Mouse (Mus musculus) MN1 (cell line): ENCODE measurements around the gene Asic2.

ENCODE experiments used
- DNase-seq: peaks from one replicate; pipeline ENCODE4 v3.0.0-alpha.2; 2016; ENCODE audit warnings: low spot score

Asic2 gene

GRCm38 (mm10) chr11:80902664-80903063 is 1065.6 kb downstream of the Asic2 start:
- DNase-seq: no peak

GRCm38 (mm10) chr11:80900555-80900954 is 1067.7 kb downstream of the Asic2 start:
- DNase-seq: no peak

- DNase-seq: no peak
These were observed 1072.4 kb downstream of the Asic2 start for GRCm38 (mm10) chr11:80895853-80896252.

GRCm38 (mm10) chr11:80889336-80890063 is 1078.8 kb downstream of the Asic2 start:
- DNase-seq: no peak

- DNase-seq: no peak
These were observed 1081.2 kb downstream of the Asic2 start for GRCm38 (mm10) chr11:80887021-80887420.

GRCm38 (mm10) chr11:80886365-80886764 is 1081.9 kb downstream of the Asic2 start:
- no peak for DNase-seq

- DNase-seq: no peak
These were observed 1083.6 kb downstream of the Asic2 start for GRCm38 (mm10) chr11:80884521-80885231.

GRCm38 (mm10) chr11:80882229-80882810 is 1085.9 kb downstream of the Asic2 start:
- no peak for DNase-seq

GRCm38 (mm10) chr11:80878026-80878425 is 1090.2 kb downstream of the Asic2 start:
- DNase-seq: no peak

- no peak for DNase-seq
These were observed 1091.1 kb downstream of the Asic2 start for GRCm38 (mm10) chr11:80877131-80877651.

GRCm38 (mm10) chr11:80872509-80873474 is 1095.5 kb downstream of the Asic2 start:
- DNase-seq: no peak

- DNase-seq: no peak
These were observed 1100.2 kb downstream of the Asic2 start for GRCm38 (mm10) chr11:80868039-80868438.

GRCm38 (mm10) chr11:80862941-80863340 is 1105.3 kb downstream of the Asic2 start:
- DNase-seq: no peak

- no peak for DNase-seq
These were observed 1110.2 kb downstream of the Asic2 start, which contains the start of gene Spaca3 for GRCm38 (mm10) chr11:80858065-80858464. Spaca3 (plus strand) TSS chr11:80858365.

- no peak for DNase-seq
These were observed 1111.4 kb downstream of the Asic2 start for GRCm38 (mm10) chr11:80856827-80857226.

- DNase-seq: no peak
These were observed 1113.3 kb downstream of the Asic2 start for GRCm38 (mm10) chr11:80854908-80855307.

- DNase-seq: no peak
These were observed 1113.8 kb downstream of the Asic2 start for GRCm38 (mm10) chr11:80854430-80854829.

GRCm38 (mm10) chr11:80853014-80853413 is 1115.2 kb downstream of the Asic2 start:
- no peak for DNase-seq

- no peak for DNase-seq
These were observed 1116.4 kb downstream of the Asic2 start for GRCm38 (mm10) chr11:80851859-80852258.

- DNase-seq: no peak
These were observed 1120.1 kb downstream of the Asic2 start for GRCm38 (mm10) chr11:80848131-80848530.

- DNase-seq: no peak
These were observed 1122.1 kb downstream of the Asic2 start for GRCm38 (mm10) chr11:80846115-80846514.

GRCm38 (mm10) chr11:80845486-80845885 is 1122.8 kb downstream of the Asic2 start:
- DNase-seq: no peak
